Mouse (Mus musculus): ENCODE results near the gene Shb. TPM values are rescaled to one million over a fixed set of nuclear protein-coding genes. Genes with fewer than 3 reads are reported as not detected.

Shb gene
- polyA plus RNA-seq, 1 experiment from 2014 or later = 11.3 TPM

- no peak overlapping the region for H3K4me3 ChIP-seq (ENCODE audit: low read depth, low read length)
- WGBS = 25% methylated on average over 7 of the region's 7 CpGs
- no peak overlapping the region for H3K4me2 ChIP-seq (ENCODE audit: low read depth, low read length)
- peak; percentile 55 for ATAC-seq (ENCODE audit: low read depth)
- no peaks in the 10 kb centered on the region for H3K27me3 ChIP-seq (replicated peaks; ENCODE audit: control insufficient read depth, insufficient read depth, low read length)
- no peaks in the 10 kb centered on the region for H3K9me3 ChIP-seq (ENCODE audit: control insufficient read depth, low read length)
- H3K27ac ChIP-seq (replicated peaks; ENCODE audit: low read depth, low read length) = peak overlapping the region; percentile 40; the same call in 1 of the 2 replicates
- peaks cover 36% of the 10 kb centered on the region for H3K4me1 ChIP-seq (ENCODE audit: control insufficient read depth, insufficient read depth, low read length)
- H3K36me3 ChIP-seq (ENCODE audit: control insufficient read depth, insufficient read depth, low read length) = no peaks in the 10 kb centered on the region
- DNase-seq (ENCODE audit: low spot score) = peak; percentile 77
- H3K9ac ChIP-seq (ENCODE audit: low read depth, low read length) = no peak overlapping the region
Observed at GRCm38 (mm10) chr4:45478178-45478577, 54.1 kb downstream of the Shb start.

- WGBS = 80% methylated on average over 3 of the region's 3 CpGs
- no peaks in the 10 kb centered on the region for H3K36me3 ChIP-seq (ENCODE audit: control insufficient read depth, insufficient read depth, low read length)
- no peak overlapping the region for H3K9ac ChIP-seq (ENCODE audit: low read depth, low read length)
- no peak overlapping the region for H3K4me3 ChIP-seq (ENCODE audit: low read depth, low read length)
- peaks cover 47% of the 10 kb centered on the region for H3K4me1 ChIP-seq (ENCODE audit: control insufficient read depth, insufficient read depth, low read length)
- no peak overlapping the region for H3K4me2 ChIP-seq (ENCODE audit: low read depth, low read length)
- ATAC-seq (ENCODE audit: low read depth) (no peak), DNase-seq (ENCODE audit: low spot score) (no peak)
- H3K27me3 ChIP-seq (replicated peaks; ENCODE audit: control insufficient read depth, insufficient read depth, low read length) = no peaks in the 10 kb centered on the region
- H3K27ac ChIP-seq (replicated peaks; ENCODE audit: low read depth, low read length) = no peak overlapping the region
- no peaks in the 10 kb centered on the region for H3K9me3 ChIP-seq (ENCODE audit: control insufficient read depth, low read length)
Observed at GRCm38 (mm10) chr4:45477047-45477446, 55.2 kb downstream of the Shb start.

GRCm38 (mm10) chr4:45474832-45475231 is 57.4 kb downstream of the Shb start:
- Histone ChIP-seq H3K9ac (ENCODE audit: low read depth, low read length) (no peak overlapping the region), H3K4me3 (ENCODE audit: low read depth, low read length) (no peak overlapping the region), H3K4me2 (ENCODE audit: low read depth, low read length) (no peak overlapping the region), H3K36me3 (ENCODE audit: control insufficient read depth, insufficient read depth, low read length) (0 out of 2 replicates have a peak, but pooled peaks cover 5% of the 10 kb centered on the region), H3K4me1 (ENCODE audit: control insufficient read depth, insufficient read depth, low read length) (peaks cover 52% of the 10 kb centered on the region), H3K27ac (replicated peaks; ENCODE audit: low read depth, low read length) (no peak overlapping the region), H3K27me3 (replicated peaks; ENCODE audit: control insufficient read depth, insufficient read depth, low read length) (no peaks in the 10 kb centered on the region), H3K9me3 (ENCODE audit: control insufficient read depth, low read length) (peaks cover 5% of the 10 kb centered on the region; the same call in 1 of the 2 replicates)
- DNase-seq (ENCODE audit: low spot score) = no peak
- WGBS = 69% methylated on average over 5 of the region's 5 CpGs
- ATAC-seq (ENCODE audit: low read depth) = no peak

DNA sequence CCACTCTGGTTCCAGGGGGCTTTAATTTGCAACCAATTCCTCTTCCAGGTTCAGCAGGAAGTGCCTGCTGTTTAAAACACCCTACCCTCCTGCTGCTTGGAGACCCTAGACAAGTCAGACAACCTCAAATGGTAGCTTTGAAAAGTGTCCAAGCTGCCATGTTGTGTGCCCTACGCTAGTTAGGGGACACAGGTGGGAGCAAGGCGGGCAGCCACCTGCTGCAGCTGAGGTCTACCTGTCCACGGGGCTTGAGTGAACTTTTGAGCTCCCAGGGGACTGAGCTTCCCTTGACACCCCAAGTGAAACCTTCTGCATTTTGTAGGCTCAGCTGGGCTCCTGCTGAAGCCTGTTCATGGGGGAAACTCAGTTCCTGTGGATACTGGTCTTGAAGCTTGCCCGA is 58.1 kb downstream of the Shb start:
- peaks cover 5% of the 10 kb centered on the region; the same call in 1 of the 2 replicates for H3K9me3 ChIP-seq (ENCODE audit: control insufficient read depth, low read length)
- 0 out of 2 replicates have a peak, but pooled peaks cover 5% of the 10 kb centered on the region for H3K36me3 ChIP-seq (ENCODE audit: control insufficient read depth, insufficient read depth, low read length)
- no peak overlapping the region for H3K4me3 ChIP-seq (ENCODE audit: low read depth, low read length)
- H3K4me2 ChIP-seq (ENCODE audit: low read depth, low read length) = no peak overlapping the region
- 0 out of 2 replicates have a peak overlapping the region, but pooled peaks have one; percentile 74 for H3K27ac ChIP-seq (replicated peaks; ENCODE audit: low read depth, low read length)
- H3K4me1 ChIP-seq (ENCODE audit: control insufficient read depth, insufficient read depth, low read length) = peaks cover 47% of the 10 kb centered on the region
- DNase-seq (ENCODE audit: low spot score) = no peak
- H3K9ac ChIP-seq (ENCODE audit: low read depth, low read length) = no peak overlapping the region
- H3K27me3 ChIP-seq (replicated peaks; ENCODE audit: control insufficient read depth, insufficient read depth, low read length) = no peaks in the 10 kb centered on the region
- no peak for ATAC-seq (ENCODE audit: low read depth)
- WGBS = 84% methylated on average over 4 of the region's 4 CpGs

GRCm38 (mm10) chr4:45473129-45473528 is 59.1 kb downstream of the Shb start:
- Histone ChIP-seq H3K27me3 (replicated peaks; ENCODE audit: control insufficient read depth, insufficient read depth, low read length) (no peaks in the 10 kb centered on the region), H3K36me3 (ENCODE audit: control insufficient read depth, insufficient read depth, low read length) (0 out of 2 replicates have a peak, but pooled peaks cover 5% of the 10 kb centered on the region), H3K4me2 (ENCODE audit: low read depth, low read length) (peak overlapping the region; percentile 33), H3K9ac (ENCODE audit: low read depth, low read length) (no peak overlapping the region), H3K4me1 (ENCODE audit: control insufficient read depth, insufficient read depth, low read length) (peaks cover 49% of the 10 kb centered on the region), H3K9me3 (ENCODE audit: control insufficient read depth, low read length) (peaks cover 5% of the 10 kb centered on the region; the same call in 1 of the 2 replicates), H3K4me3 (ENCODE audit: low read depth, low read length) (no peak overlapping the region), H3K27ac (replicated peaks; ENCODE audit: low read depth, low read length) (peak overlapping the region; percentile 74)
- 7% methylated on average over 10 of the region's 11 CpGs for WGBS
- ATAC-seq (ENCODE audit: low read depth) (peak; percentile 89), DNase-seq (ENCODE audit: low spot score) (peak; percentile 96)

- ATAC-seq (ENCODE audit: low read depth) = peak; percentile 71
- no peak overlapping the region for H3K4me3 ChIP-seq (ENCODE audit: low read depth, low read length)
- 0 out of 2 replicates have a peak, but pooled peaks cover 5% of the 10 kb centered on the region for H3K36me3 ChIP-seq (ENCODE audit: control insufficient read depth, insufficient read depth, low read length)
- H3K27me3 ChIP-seq (replicated peaks; ENCODE audit: control insufficient read depth, insufficient read depth, low read length) = no peaks in the 10 kb centered on the region
- peaks cover 5% of the 10 kb centered on the region; the same call in 1 of the 2 replicates for H3K9me3 ChIP-seq (ENCODE audit: control insufficient read depth, low read length)
- H3K9ac ChIP-seq (ENCODE audit: low read depth, low read length) = no peak overlapping the region
- H3K4me2 ChIP-seq (ENCODE audit: low read depth, low read length) = peak overlapping the region; percentile 33
- peaks cover 47% of the 10 kb centered on the region for H3K4me1 ChIP-seq (ENCODE audit: control insufficient read depth, insufficient read depth, low read length)
- WGBS = 33% methylated on average over 6 of the region's 6 CpGs
- DNase-seq (ENCODE audit: low spot score) = peak; percentile 88
- H3K27ac ChIP-seq (replicated peaks; ENCODE audit: low read depth, low read length) = peak overlapping the region; percentile 74
Observed at GRCm38 (mm10) chr4:45472706-45473105, 59.6 kb downstream of the Shb start.

DNA sequence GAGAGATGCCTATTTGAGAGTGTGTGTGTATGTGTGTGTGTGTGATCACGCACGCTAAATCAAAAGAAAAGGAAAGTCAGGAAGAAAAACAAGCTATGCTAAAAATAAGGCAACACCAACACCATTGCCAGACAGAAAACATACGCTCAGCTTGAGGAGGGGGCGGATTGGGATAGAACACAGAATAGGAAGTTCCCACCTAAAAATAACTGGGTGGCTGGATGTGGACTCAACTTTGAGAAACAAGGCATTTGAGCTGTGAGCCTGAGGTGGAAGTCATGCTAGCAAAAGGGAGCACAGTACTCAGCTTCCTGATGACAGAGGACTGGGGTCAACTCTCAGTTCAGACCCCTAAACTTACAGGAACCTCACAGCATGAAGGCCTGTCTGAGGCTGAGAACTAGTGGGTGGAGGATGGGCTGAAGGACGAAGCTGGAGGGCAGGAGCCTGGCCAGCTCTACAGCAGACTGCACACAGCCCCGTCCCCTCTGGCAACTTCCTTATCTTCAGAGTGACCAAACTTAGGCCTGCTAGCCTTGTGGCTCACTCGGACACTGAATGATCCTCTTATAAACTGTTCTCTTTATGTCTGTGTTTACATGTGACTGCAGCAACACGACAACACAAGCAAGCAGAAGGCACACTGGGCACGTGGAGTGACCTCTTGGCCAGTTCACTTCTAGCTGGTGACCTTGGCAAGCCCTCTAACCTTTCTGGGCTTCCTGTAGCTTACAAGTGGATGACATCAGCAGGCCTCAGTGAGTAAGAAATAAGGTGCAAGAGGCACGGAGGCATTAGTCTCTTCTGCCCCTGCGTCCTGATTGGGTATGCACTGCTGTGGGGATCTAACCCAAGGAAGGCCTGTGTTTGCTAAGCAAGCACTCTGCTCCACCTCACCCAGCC is 60.4 kb downstream of the Shb start:
- Histone ChIP-seq H3K9ac (ENCODE audit: low read depth, low read length) (0 out of 2 replicates have a peak overlapping the region, but pooled peaks have one; percentile 2), H3K4me3 (ENCODE audit: low read depth, low read length) (no peak overlapping the region), H3K4me1 (ENCODE audit: control insufficient read depth, insufficient read depth, low read length) (peaks cover 41% of the 10 kb centered on the region), H3K27ac (replicated peaks; ENCODE audit: low read depth, low read length) (peak overlapping the region; percentile 74), H3K9me3 (ENCODE audit: control insufficient read depth, low read length) (peaks cover 5% of the 10 kb centered on the region; the same call in 1 of the 2 replicates), H3K4me2 (ENCODE audit: low read depth, low read length) (0 out of 2 replicates have a peak overlapping the region, but pooled peaks have one; percentile 33), H3K36me3 (ENCODE audit: control insufficient read depth, insufficient read depth, low read length) (0 out of 2 replicates have a peak, but pooled peaks cover 5% of the 10 kb centered on the region), H3K27me3 (replicated peaks; ENCODE audit: control insufficient read depth, insufficient read depth, low read length) (no peaks in the 10 kb centered on the region)
- DNase-seq (ENCODE audit: low spot score) (no peak), ATAC-seq (ENCODE audit: low read depth) (peak; percentile 1; the same call in 1 of the 2 replicates)
- 43% methylated on average over 11 of the region's 11 CpGs for WGBS

GRCm38 (mm10) chr4:45469057-45469456 is 63.2 kb downstream of the Shb start:
- no peak for ATAC-seq (ENCODE audit: low read depth)
- 48% methylated on average over 6 of the region's 6 CpGs for WGBS

More at GRCm38 (mm10) chr4:45469057-45469456, 63.2 kb downstream of the Shb start:
- Histone ChIP-seq H3K9ac (ENCODE audit: low read depth, low read length) (no peak overlapping the region), H3K27me3 (replicated peaks; ENCODE audit: control insufficient read depth, insufficient read depth, low read length) (no peaks in the 10 kb centered on the region), H3K9me3 (ENCODE audit: control insufficient read depth, low read length) (peaks cover 5% of the 10 kb centered on the region; the same call in 1 of the 2 replicates), H3K4me2 (ENCODE audit: low read depth, low read length) (no peak overlapping the region), H3K4me3 (ENCODE audit: low read depth, low read length) (no peak overlapping the region), H3K36me3 (ENCODE audit: control insufficient read depth, insufficient read depth, low read length) (0 out of 2 replicates have a peak, but pooled peaks cover 5% of the 10 kb centered on the region), H3K4me1 (ENCODE audit: control insufficient read depth, insufficient read depth, low read length) (peaks cover 48% of the 10 kb centered on the region), H3K27ac (replicated peaks; ENCODE audit: low read depth, low read length) (no peak overlapping the region)
- DNase-seq (ENCODE audit: low spot score) = no peak

Measured in embryonic facial prominence, embryonic 14.5 days (tissue).